Mouse (Mus musculus) forebrain, postnatal 0 days (tissue): ENCODE results near the gene Fndc3b. TPM values are rescaled to one million over a fixed set of nuclear protein-coding genes. Genes with fewer than 3 reads are reported as not detected.

Experiments used
- ATAC-seq: fragments of 200-750 bp; cut with Nextera tagmentation; 2 replicates; pipeline ENCODE4 v1.8.0; 2017; ENCODE audit warnings: mild to moderate bottlenecking, moderate library complexity
- DNase-seq: peaks from one replicate; pipeline ENCODE4 v3.0.0-alpha.2; 2015
- H3K27ac ChIP-seq: fragments of 300-500 bp; sonication (generic); 2 replicates; pipeline ENCODE4 v1.5.1; 2014; ENCODE audit warnings: low read depth, mild to moderate bottlenecking, antibody characterized with exemption, low read length, moderate library complexity, mixed read lengths
- H3K27me3 ChIP-seq: fragments of 300-500 bp; sonication (generic); 2 replicates; pipeline ENCODE4 v1.6.1; 2014; ENCODE audit warnings: mild to moderate bottlenecking, low read length, mixed read lengths; ENCODE audit not compliant: insufficient read depth
- H3K36me3 ChIP-seq: fragments of 300-500 bp; sonication (generic); 2 replicates; pipeline ENCODE4 v1.6.1; 2014; ENCODE audit warnings: mild to moderate bottlenecking, moderate library complexity; ENCODE audit not compliant: insufficient read depth
- H3K4me1 ChIP-seq: fragments of 300-500 bp; sonication (generic); 2 replicates; pipeline ENCODE4 v1.6.1; 2014; ENCODE audit warnings: antibody characterized with exemption; ENCODE audit not compliant: insufficient read depth
- H3K4me2 ChIP-seq: fragments of 300-500 bp; sonication (generic); 2 replicates; pipeline ENCODE4 v1.6.1; 2014; ENCODE audit warnings: low read depth, mild to moderate bottlenecking, moderate library complexity
- H3K4me3 ChIP-seq: fragments of 300-500 bp; sonication (generic); 2 replicates; pipeline ENCODE4 v1.5.1; 2014; ENCODE audit warnings: low read depth, low read length, mixed read lengths
- H3K9ac ChIP-seq: fragments of 300-500 bp; sonication (generic); 2 replicates; pipeline ENCODE4 v1.6.1; 2014; ENCODE audit warnings: mild to moderate bottlenecking
- H3K9me3 ChIP-seq: fragments of 300-500 bp; sonication (generic); 2 replicates; pipeline ENCODE4 v1.6.1; 2016; ENCODE audit warnings: low read length
- CTCF ChIP-seq: sonication (generic); IDR thresholded peaks from 2 replicates; pipeline ENCODE4 v1.5.1; 2016; ENCODE audit warnings: antibody characterized with exemption, control low read depth, low read depth
- WGBS: fragments of 180-500 bp; shearing (Covaris S2); extraction: QIAGEN DNeasy Blood & Tissue Kit; methylation state at CpG from one replicate; pipeline ENCODE4 v1.1.7; 2014; 5-methylcytosine and 5-hydroxymethylcytosine counted together
- polyA plus RNA-seq: library from polyadenylated mRNA; unstranded; fragments of >200 nt; fragmentation: Nextera tagmentation; extraction: Ambion mirVana; gene quantifications from 2 replicates; pipeline ENCODE4 v1.2.1, GENCODE M21; 2015
- total RNA-seq: library from RNA; depleted of rRNA; stranded (reverse); fragments of >200 nt; gene quantifications from 2 replicates; pipeline ENCODE4 v1.2.3, GENCODE M21; 2014

Fndc3b gene
- total and polyA plus RNA-seq, 2 experiments from 2014 or later, result 5.7 to 18.3 TPM

DNA sequence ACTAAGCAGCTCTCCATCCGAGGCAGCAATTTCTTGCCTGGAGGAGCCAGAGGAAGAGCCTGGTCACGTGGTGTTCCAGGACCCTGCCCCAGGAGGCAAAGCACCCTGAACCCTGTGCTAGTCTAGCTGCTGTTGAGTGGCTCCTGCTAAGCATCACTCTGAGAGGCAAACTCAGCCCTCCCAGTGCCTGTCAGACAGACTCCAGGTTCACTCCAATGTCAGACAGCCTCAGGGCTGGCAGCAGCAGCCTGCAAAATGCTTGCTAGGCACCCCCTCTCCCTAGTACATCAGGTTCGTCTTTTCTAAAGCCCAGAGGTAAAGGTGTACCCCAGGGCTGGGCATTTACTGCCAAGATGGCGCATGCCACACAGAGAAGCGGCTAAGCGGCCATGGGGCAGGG, 283.7 kb downstream of the Fndc3b start:
- TF ChIP-seq CTCF, result no peak
- Histone ChIP-seq H3K27me3 (no peaks in the 10 kb centered on the region), H3K4me2 (no peak overlapping the region), H3K27ac (no peak overlapping the region), H3K4me3 (no peak overlapping the region), H3K36me3 (peaks cover 8% of the 10 kb centered on the region; the same call in 1 of the 2 replicates), H3K9ac (no peak overlapping the region), H3K9me3 (no peaks in the 10 kb centered on the region), H3K4me1 (peaks cover 7% of the 10 kb centered on the region; the same call in 1 of the 2 replicates)
- WGBS, result 93% methylated on average over 6 of the region's 6 CpGs
- no peak for ATAC-seq
- no peak for DNase-seq

DNA sequence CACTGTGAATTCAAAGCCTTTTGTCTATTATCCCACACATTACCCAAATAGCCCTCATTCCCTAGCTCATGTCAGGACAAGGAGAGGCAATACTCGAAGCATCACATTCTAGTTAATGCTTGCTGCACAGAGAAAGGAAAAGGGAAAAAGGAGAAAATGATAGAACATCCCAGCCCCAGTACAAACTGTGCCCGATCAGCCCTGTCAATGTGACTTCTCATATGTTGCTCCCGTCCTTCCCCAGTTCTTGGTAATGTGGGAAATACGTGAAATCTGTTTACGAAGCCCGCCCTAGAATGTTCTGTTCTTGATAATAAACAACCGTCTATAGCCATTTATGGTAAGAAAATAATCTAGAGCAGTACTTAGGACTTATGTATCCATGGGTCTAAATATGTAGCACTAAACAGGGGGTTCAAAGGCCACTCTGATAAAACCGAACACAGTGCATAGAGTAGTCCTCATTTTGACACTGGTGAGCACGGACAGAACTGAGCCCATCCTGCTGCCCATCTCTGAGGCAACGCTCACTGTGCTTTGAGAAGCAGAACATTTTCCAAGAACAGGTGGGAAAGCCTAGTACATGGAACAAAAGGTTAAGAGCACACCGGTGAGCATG, 286.9 kb downstream of the Fndc3b start:
- no peak overlapping the region for H3K9ac ChIP-seq
- ATAC-seq (no peak), DNase-seq (no peak)
- H3K36me3 ChIP-seq, result peaks cover 8% of the 10 kb centered on the region; the same call in 1 of the 2 replicates
- no peaks in the 10 kb centered on the region for H3K27me3 ChIP-seq
- H3K27ac ChIP-seq, result no peak overlapping the region
- 90% methylated on average over 11 of the region's 11 CpGs for WGBS
- TF ChIP-seq CTCF, result no peak
- H3K4me3 ChIP-seq, result no peak overlapping the region
- peaks cover 3% of the 10 kb centered on the region; the same call in 1 of the 2 replicates for H3K4me1 ChIP-seq
- no peaks in the 10 kb centered on the region for H3K9me3 ChIP-seq
- H3K4me2 ChIP-seq, result no peak overlapping the region

DNA sequence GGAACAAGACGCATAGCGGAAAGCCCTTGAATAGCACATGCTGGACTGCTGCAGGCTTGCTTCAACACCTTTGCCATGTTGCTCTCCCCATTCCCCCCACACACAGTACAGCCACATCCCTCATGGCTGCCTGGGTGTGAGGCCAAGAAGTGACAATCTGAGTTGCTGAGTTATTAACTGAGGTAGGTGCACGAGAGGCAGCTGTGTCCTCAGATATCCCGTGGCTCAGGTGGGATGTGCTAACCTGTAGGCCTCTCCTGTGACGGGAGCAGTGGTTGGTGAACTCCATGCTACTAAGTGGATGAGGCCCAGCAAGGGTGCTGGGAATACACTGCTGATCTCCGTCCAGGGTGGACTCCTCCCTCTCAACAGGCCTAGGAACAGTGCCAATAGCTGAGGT, 288.6 kb downstream of the Fndc3b start:
- no peak for DNase-seq
- Histone ChIP-seq H3K27me3 (no peaks in the 10 kb centered on the region), H3K36me3 (peaks cover 8% of the 10 kb centered on the region), H3K27ac (no peak overlapping the region), H3K4me2 (no peak overlapping the region), H3K4me1 (peaks cover 3% of the 10 kb centered on the region; the same call in 1 of the 2 replicates), H3K4me3 (no peak overlapping the region), H3K9ac (no peak overlapping the region), H3K9me3 (no peaks in the 10 kb centered on the region)
- no peak for ATAC-seq
- no peak for TF ChIP-seq CTCF
- WGBS, result 85% methylated on average over 6 of the region's 6 CpGs

DNA sequence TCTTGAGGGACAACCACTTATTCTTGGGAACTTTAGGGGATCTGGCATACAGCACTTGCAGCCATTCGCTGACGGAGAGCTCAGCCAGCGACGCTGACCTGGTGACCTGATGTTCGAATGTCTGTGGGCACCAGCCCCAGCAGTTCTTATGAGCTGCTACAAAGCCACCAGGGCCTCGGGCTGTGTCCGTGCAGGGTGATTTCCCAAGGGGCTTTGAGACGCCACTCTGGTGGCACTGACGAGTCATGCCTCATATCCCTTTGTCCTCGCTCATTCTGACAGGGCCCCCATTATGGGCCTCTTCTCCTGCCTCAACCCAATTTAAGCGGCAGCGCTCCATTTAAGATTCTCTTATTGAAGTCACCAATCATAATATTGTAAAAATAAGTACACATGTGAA, 289.1 kb downstream of the Fndc3b start:
- ATAC-seq (no peak), DNase-seq (no peak)
- H3K27ac ChIP-seq, result no peak overlapping the region
- H3K4me2 ChIP-seq, result no peak overlapping the region
- no peaks in the 10 kb centered on the region for H3K27me3 ChIP-seq
- 73% methylated on average over 12 of the region's 12 CpGs for WGBS
- H3K4me3 ChIP-seq, result no peak overlapping the region
- no peak for TF ChIP-seq CTCF
- H3K9me3 ChIP-seq, result no peaks in the 10 kb centered on the region
- H3K9ac ChIP-seq, result no peak overlapping the region
- H3K4me1 ChIP-seq, result peaks cover 3% of the 10 kb centered on the region; the same call in 1 of the 2 replicates
- H3K36me3 ChIP-seq, result peaks cover 8% of the 10 kb centered on the region

DNA sequence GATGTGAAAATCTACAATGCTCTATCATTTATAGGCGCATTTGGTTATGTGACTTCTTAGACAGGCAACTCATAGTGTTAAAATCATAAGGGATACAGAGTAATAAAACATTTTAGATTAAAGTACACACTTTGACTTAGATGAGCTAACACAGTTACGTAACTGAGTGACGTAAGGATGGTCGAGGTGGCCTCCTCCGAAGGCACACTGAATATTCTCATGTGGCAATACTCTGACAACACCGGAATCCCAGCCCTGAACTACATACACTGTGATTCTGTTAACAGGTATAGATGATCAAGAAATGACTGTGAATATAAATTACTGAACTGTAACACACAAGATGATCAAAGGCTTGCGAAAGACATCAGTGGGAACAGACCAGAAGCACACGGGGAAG, 292.5 kb downstream of the Fndc3b start:
- WGBS, result 96% methylated on average over 8 of the region's 8 CpGs
- ATAC-seq (no peak), DNase-seq (no peak)
- Histone ChIP-seq H3K4me1 (no peaks in the 10 kb centered on the region), H3K4me2 (no peak overlapping the region), H3K27ac (no peak overlapping the region), H3K9me3 (no peaks in the 10 kb centered on the region), H3K27me3 (no peaks in the 10 kb centered on the region), H3K4me3 (no peak overlapping the region), H3K9ac (no peak overlapping the region), H3K36me3 (peaks cover 3% of the 10 kb centered on the region; the same call in 1 of the 2 replicates)
- no peak for TF ChIP-seq CTCF

DNA sequence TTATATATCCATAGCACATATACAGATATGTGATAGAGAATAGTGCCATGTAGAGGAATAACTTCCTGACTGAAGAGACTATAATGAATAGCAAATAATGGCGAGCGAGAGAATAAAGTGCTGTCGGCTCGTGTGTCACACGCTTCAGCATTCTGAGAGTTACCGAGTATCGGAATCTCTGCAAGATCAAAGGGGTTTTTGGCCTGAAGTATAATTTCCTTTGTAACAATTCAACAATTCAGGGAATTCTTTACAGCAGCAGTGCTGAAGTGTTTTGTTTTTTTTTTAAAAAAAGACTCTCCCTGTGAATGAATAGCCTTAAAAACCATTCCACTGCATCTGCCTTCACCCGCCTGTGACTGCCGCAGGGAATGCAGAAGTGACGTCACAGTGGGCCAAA, 294.3 kb downstream of the Fndc3b start:
- Histone ChIP-seq H3K4me3 (no peak overlapping the region), H3K9me3 (no peaks in the 10 kb centered on the region), H3K27ac (no peak overlapping the region), H3K4me2 (no peak overlapping the region), H3K36me3 (peaks cover 3% of the 10 kb centered on the region; the same call in 1 of the 2 replicates), H3K27me3 (no peaks in the 10 kb centered on the region), H3K4me1 (no peaks in the 10 kb centered on the region), H3K9ac (no peak overlapping the region)
- ATAC-seq (no peak), DNase-seq (no peak)
- no peak for TF ChIP-seq CTCF
- 69% methylated on average over 10 of the region's 10 CpGs for WGBS

DNA sequence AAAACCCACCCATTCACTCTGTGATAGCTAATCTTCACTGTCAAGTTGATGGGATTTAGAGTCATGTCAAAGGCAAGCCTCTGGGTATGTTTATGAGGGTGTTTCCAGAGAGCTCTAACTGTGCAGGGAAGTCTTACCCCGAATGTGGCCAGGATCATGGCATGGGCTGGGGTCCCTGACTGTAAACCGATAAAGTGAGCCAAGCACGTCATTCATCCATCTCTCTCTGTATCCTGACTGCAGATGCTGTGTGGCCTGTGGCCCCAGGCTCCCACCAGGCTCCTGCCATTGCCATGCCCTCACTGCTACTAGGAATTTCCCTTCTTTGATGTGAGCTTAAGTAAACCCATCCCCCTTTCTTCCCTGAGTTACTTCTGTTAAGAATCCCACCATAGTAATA, 297.5 kb downstream of the Fndc3b start:
- DNase-seq, result no peak
- no peak overlapping the region for H3K4me2 ChIP-seq
- H3K4me1 ChIP-seq, result no peaks in the 10 kb centered on the region
- TF ChIP-seq CTCF, result no peak
- no peak overlapping the region for H3K4me3 ChIP-seq
- H3K27ac ChIP-seq, result no peak overlapping the region
- no peak for ATAC-seq
- no peak overlapping the region for H3K9ac ChIP-seq
- 0 out of 2 replicates have a peak, but pooled peaks cover under 1% of the 10 kb centered on the region for H3K36me3 ChIP-seq
- H3K9me3 ChIP-seq, result no peaks in the 10 kb centered on the region
- 74% methylated on average over 3 of the region's 3 CpGs for WGBS
- H3K27me3 ChIP-seq, result no peaks in the 10 kb centered on the region
